8 mouse cellular contexts compared by ENCODE assay signal in the genomic region with DNA sequence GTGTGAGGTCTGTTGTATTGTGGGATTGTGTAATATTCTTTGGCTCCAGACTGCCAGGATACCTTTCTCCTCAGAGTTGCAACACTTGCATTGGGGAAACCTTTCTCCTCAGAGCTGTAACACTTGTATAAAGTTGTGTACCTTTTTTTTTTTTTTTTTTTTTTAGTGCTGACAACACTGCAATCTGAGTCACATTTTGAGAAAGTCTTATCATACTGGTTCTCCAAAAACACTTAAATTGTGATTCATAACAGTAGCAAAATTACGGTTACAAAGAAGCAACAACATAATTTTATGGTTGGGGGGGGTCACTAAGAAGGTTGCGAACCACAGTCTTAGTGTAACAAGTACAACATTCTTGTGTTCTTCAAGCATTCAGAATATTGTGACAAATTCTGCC. TPM values are rescaled to one million over a fixed set of nuclear protein-coding genes. Genes with fewer than 3 reads are reported as not detected.
DNase-seq lines count a peak whose midpoint lies in the region; ATAC-seq and TF ChIP-seq lines count a peak whose summit lies in the region.

Fancl (plus strand) TSS at position 165 of the 400 bp plus-strand sequence.

- no peaks in the 10 kb centered on the region for H3K4me1 ChIP-seq in kidney, adult 2 months (ENCODE audit: control insufficient read depth, insufficient read depth, low read length)
- no peaks in the 10 kb centered on the region for H3K4me1 ChIP-seq in forebrain, embryonic 14.5 days (ENCODE audit: control insufficient read depth, insufficient read depth, low read length)
- H3K4me1 ChIP-seq in liver, embryonic 14.5 days (replicated peaks; ENCODE audit: control insufficient read depth in 2 of 2, insufficient read depth in 2 of 2, low read length in 1 of 2), result peaks cover 5 to 6% of the 10 kb centered on the region in 2 experiments; a peak in 3 of 4 replicates

- no peaks in the 10 kb centered on the region for H3K27me3 ChIP-seq in kidney, adult 2 months (replicated peaks; ENCODE audit: control insufficient read depth, insufficient read depth, low read length)
- no peaks in the 10 kb centered on the region for H3K27me3 ChIP-seq in forebrain, embryonic 14.5 days (replicated peaks; ENCODE audit: control insufficient read depth, insufficient read depth, low read length)
- H3K27me3 ChIP-seq in liver, embryonic 14.5 days (ENCODE audit: control insufficient read depth, insufficient read depth, low read length), result no peaks in the 10 kb centered on the region

- no peak for DNase-seq in kidney, adult 2 months
- no peak for DNase-seq in kidney, adult 18-20 months
- peak; percentile 14 for DNase-seq in NIH3T3 (ENCODE audit: low read depth)
- DNase-seq in forebrain, embryonic 14.5 days (ENCODE audit: low spot score), result no peak
- no peak for DNase-seq in liver, embryonic 14.5 days (ENCODE audit: low read depth in 3 of 3, low spot score in 3 of 3)
- DNase-seq in yolk sac, embryonic 10.5 days (ENCODE audit: low spot score), result no peak
- DNase-seq in cerebellum, adult 8-10 months, result no peak
- no peak for DNase-seq in thymus, postnatal 25 days

- H3K9me3 ChIP-seq in forebrain, embryonic 14.5 days (replicated peaks; ENCODE audit: control insufficient read depth, low read length), result no peaks in the 10 kb centered on the region
- H3K9me3 ChIP-seq in liver, embryonic 14.5 days (ENCODE audit: control insufficient read depth, low read length), result no peaks in the 10 kb centered on the region

- no peak within 1 kb of the TSS for H3K27ac ChIP-seq in kidney, adult 2 months (ENCODE audit: insufficient read depth, low read depth, low read length)
- peak within 1 kb of the TSS; percentile 78; the same call in 1 of the 2 replicates for H3K27ac ChIP-seq in forebrain, embryonic 14.5 days (ENCODE audit: low read depth, low read length)
- H3K27ac ChIP-seq in liver, embryonic 14.5 days, result peak within 1 kb of the TSS; percentile 7; the same call in 1 of the 2 replicates

- H3K36me3 ChIP-seq in kidney, adult 2 months (ENCODE audit: control insufficient read depth, insufficient read depth, low read length), result no peaks in the 10 kb centered on the region
- no peaks in the 10 kb centered on the region for H3K36me3 ChIP-seq in forebrain, embryonic 14.5 days (ENCODE audit: control insufficient read depth, insufficient read depth, low read length)
- H3K36me3 ChIP-seq in liver, embryonic 14.5 days (replicated peaks; ENCODE audit: control insufficient read depth, insufficient read depth, low read depth), result no peaks in the 10 kb centered on the region

- no peak for TF ChIP-seq EP300 in liver, embryonic 14.5 days (IDR thresholded peaks at IDR 0.05; ENCODE audit: low read depth)

- ATAC-seq in forebrain, embryonic 14.5 days, result no peak
- ATAC-seq in liver, embryonic 14.5 days (ENCODE audit: insufficient read depth), result no peak

- TF ChIP-seq POLR2A in kidney, adult 2 months (IDR thresholded peaks at IDR 0.05; ENCODE audit: low read depth, low read length), result no peak

- H3K4me2 ChIP-seq in forebrain, embryonic 14.5 days (ENCODE audit: low read length), result peak within 1 kb of the TSS; percentile 62
- H3K4me2 ChIP-seq in liver, embryonic 14.5 days (ENCODE audit: low read depth), result peak within 1 kb of the TSS; percentile 62

- peak within 1 kb of the TSS; percentile 76 for H3K9ac ChIP-seq in forebrain, embryonic 14.5 days (ENCODE audit: low read length)
- peak within 1 kb of the TSS; percentile 81 for H3K9ac ChIP-seq in liver, embryonic 14.5 days (replicated peaks)

- WGBS in kidney, adult 2 months, result 100% methylated on average over 2 of the region's 2 CpGs
- 99% methylated on average over 2 of the region's 2 CpGs for WGBS in forebrain, embryonic 14.5 days
- 90% methylated on average over 2 of the region's 2 CpGs for WGBS in liver, embryonic 14.5 days (ENCODE audit: insufficient replicate concordance)

- no peak for TF ChIP-seq CTCF in kidney, adult 2 months (conservative IDR thresholded peaks at IDR 0.05; ENCODE audit: insufficient read depth, insufficient read length, low read depth, low read length)
- TF ChIP-seq CTCF in liver, embryonic 14.5 days (IDR thresholded peaks at IDR 0.05; ENCODE audit: low read depth), result no peak

- H3K4me3 ChIP-seq in kidney, adult 2 months (ENCODE audit: insufficient read depth, low read depth, low read length), result peak within 1 kb of the TSS; percentile 71
- peak within 1 kb of the TSS; percentile 70 for H3K4me3 ChIP-seq in forebrain, embryonic 14.5 days (ENCODE audit: low read depth, low read length)
- peak within 1 kb of the TSS; percentile 71 to 73 for H3K4me3 ChIP-seq in liver, embryonic 14.5 days (ENCODE audit: insufficient read depth in 1 of 2, low read depth in 2 of 2, low read length in 2 of 2)

RNA-seq across cellular contexts. Expression of gene Fancl, which starts in this region (rescaled TPM):
- 2.6 and 2.9 TPM in 2 replicates for polyA plus RNA-seq in kidney, adult 2 months (2012; rRNA removed)
- polyA plus RNA-seq in forebrain, embryonic 14.5 days (2014; fragmentation: Nextera tagmentation; extraction: Ambion mirVana), result 15.8 and 16.0 TPM in 2 replicates
- polyA plus RNA-seq in liver, embryonic 14.5 days (2012; rRNA removed), result 6.7 and 12.3 TPM in 2 replicates
- polyA plus RNA-seq in liver, embryonic 14.5 days (2014; fragmentation: Nextera tagmentation; extraction: Ambion mirVana), result 21.4 and 23.6 TPM in 2 replicates
